Mouse (Mus musculus) adrenal gland, postnatal 36 days (tissue): ENCODE data around the gene Ift20. TPM values are rescaled to one million over a fixed set of nuclear protein-coding genes. Genes with fewer than 3 reads are reported as not detected.
"Not testable (repeated sequence)": the region's sequence is repeated elsewhere in the genome, so short reads cannot be mapped to it uniquely, and the experiment has no call there.

Source experiments
- DNase-seq, 2 experiments: peaks; one replicate each; pipeline ENCODE4 v3.0.0; 2021; ENCODE audit warnings: mixed read lengths in 1 of 2
- total RNA-seq, 2 experiments: library from RNA; stranded (reverse); gene quantifications; 2 replicates each; pipeline ENCODE4 v1.2.3; 2021

Ift20 gene
- total RNA-seq, 2 experiments from 2014 or later: 94.3 to 106 TPM

- DNase-seq: peak; percentile 36 to 37
These were observed 30.6 kb downstream of the Ift20 start for GRCm38 (mm10) chr11:78566775-78567174.

DNA sequence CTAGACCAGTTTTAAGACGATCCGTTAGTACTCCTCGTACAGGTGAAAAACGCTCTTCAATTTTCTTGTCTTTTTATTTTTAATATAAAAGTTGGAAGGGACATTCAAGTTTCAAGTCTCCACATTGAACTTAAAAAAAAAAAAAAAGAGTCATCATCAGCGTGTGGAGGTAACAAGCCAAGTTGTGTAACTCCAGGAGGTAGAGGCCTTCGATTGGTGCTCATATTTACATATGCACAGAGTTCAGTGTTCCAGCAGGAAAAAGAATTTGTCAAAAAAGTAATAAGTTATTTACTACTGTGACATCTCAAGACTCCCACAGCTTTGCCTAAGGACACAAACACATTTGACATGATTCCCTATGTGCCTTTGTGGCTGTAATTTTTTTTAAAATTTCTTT, 31.5 kb downstream of the Ift20 start:
- no peak for DNase-seq

GRCm38 (mm10) chr11:78568827-78569226, 32.7 kb downstream of the Ift20 start:
- DNase-seq: no peak

GRCm38 (mm10) chr11:78569806-78570205, 33.6 kb downstream of the Ift20 start:
- DNase-seq: peak in 1 of 2 experiments; percentile 40

DNA sequence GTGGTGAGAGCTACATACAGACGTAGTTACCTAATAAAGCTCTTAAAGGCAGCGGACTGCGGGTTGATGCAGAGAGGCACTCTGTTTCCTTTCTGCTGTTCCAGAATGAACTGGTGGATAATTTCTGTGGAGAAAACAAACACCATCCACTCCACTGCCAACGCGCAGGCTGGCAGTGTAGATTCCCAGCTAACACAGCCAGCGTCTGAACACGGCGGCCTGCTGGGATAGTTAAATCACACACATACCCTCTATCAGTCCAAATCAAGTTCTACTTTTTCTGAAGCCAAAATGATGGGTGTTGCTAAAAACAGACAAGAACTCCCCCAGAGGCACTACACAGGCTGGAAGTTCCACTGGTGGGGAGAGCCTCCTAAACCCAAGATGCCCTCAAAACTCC, 35.3 kb downstream of the Ift20 start:
- no peak for DNase-seq

- DNase-seq: no peak
These were observed 35.7 kb downstream of the Ift20 start for GRCm38 (mm10) chr11:78571854-78572253.

DNA sequence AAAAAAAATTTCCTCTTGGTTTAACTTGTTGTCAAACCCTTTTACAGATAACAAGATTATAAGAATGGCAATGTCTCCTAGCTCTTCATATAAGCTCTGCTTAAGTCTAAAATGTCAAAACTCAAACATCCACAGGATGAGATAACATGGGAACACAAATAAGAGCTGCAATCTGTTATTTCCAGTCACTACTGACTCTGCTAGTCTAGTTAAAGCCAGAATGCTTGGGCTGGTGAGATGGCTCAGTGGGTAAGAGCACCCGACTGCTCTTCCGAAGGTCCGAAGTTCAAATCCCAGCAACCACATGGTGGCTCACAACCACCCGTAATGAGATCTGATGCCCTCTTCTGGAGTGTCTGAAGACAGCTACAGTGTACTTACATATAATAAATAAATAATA, 37.9 kb downstream of the Ift20 start:
- not testable (repeated sequence) for DNase-seq

DNA sequence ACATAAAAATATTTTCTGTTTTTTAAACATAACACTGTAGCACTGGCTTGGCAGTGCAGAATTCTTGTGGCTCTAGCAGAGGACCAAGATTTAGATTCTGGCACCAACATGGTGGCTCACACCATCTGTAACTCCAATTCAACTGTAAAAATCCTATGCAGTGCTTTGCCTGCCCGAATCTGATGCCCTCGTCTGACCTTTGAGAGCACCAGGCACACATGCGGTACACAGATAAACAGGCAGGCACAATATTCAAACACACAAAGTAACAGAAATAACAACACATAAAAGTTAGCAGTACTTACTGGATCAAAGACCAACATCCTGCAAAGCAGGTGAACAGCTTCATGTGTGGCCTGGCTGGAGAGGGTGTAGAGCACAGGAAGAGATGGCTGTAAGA, 38.4 kb downstream of the Ift20 start:
- DNase-seq: no peak

GRCm38 (mm10) chr11:78574975-78575374, 38.8 kb downstream of the Ift20 start:
- no peak for DNase-seq

GRCm38 (mm10) chr11:78582848-78583247, 46.7 kb downstream of the Ift20 start:
- no peak for DNase-seq

- no peak for DNase-seq
These were observed 49.9 kb downstream of the Ift20 start for GRCm38 (mm10) chr11:78586099-78586498.

GRCm38 (mm10) chr11:78587677-78588076, 51.5 kb downstream of the Ift20 start:
- not testable (repeated sequence) for DNase-seq

Other genes with a start within 250 kb of the Ift20 start
- gene BC030499, start 245.5 kb upstream of the Ift20 start, total RNA-seq: 1 to 10 TPM in 1 of 2 experiments, under 1 TPM in 1; 0.99 to 1.3 TPM
- gene Spag5, start 234.8 kb upstream of the Ift20 start, total RNA-seq: 1 to 10 TPM; 4.1 to 4.3 TPM
- 10 to 100 TPM; 11.7 to 21.6 TPM for gene Aldoc, start 213.4 kb upstream of the Ift20 start, total RNA-seq
- gene Pigs, start 207.9 kb upstream of the Ift20 start, total RNA-seq: 10 to 100 TPM; 54.0 to 57.7 TPM
- 10 to 100 TPM; 32.8 to 37.3 TPM for gene Unc119, start 192.9 kb upstream of the Ift20 start, total RNA-seq
- gene Foxn1, start 149.8 kb upstream of the Ift20 start, total RNA-seq: under 1 TPM in 1 of 2 experiments, not detected in 1; 0.30 TPM
- gene Slc13a2, start 114.1 kb upstream of the Ift20 start, total RNA-seq: not detected
- gene Slc46a1, start 70.7 kb upstream of the Ift20 start, total RNA-seq: 10 to 100 TPM; 31.9 to 40.0 TPM
- gene Sarm1, start 38.6 kb upstream of the Ift20 start, total RNA-seq: 1 to 10 TPM; 4.5 to 5.9 TPM
- 1 to 10 TPM; 1.6 to 3.2 TPM for gene Vtn, start 37.3 kb upstream of the Ift20 start, total RNA-seq
- gene Sebox, start 32.9 kb upstream of the Ift20 start, total RNA-seq: not detected
- gene Tmem199, start 24.2 kb upstream of the Ift20 start, total RNA-seq: 10 to 100 TPM; 27.3 to 36.0 TPM
- gene Poldip2, start 24.2 kb upstream of the Ift20 start, total RNA-seq: 100 to 1,000 TPM; 149 to 156 TPM
- gene Tnfaip1, start within 50 bp of the Ift20 start, total RNA-seq: 10 to 100 TPM; 45.0 to 45.3 TPM
- 10 to 100 TPM; 37.8 to 59.8 TPM for gene Tmem97, start 14.4 kb downstream of the Ift20 start, total RNA-seq
- 10 to 100 TPM; 48.6 to 53.6 TPM for gene Nlk, start 161.0 kb downstream of the Ift20 start, total RNA-seq
- 10 to 100 TPM; 43.4 to 69.7 TPM for gene Ccnq, start 215.4 kb downstream of the Ift20 start, total RNA-seq